Mouse (Mus musculus): ENCODE results near the gene Jmjd8.
A peak's percentile ranks its signal among the peaks of the same experiment; 100 is the strongest.
"Not testable (repeated sequence)": the region's sequence is repeated elsewhere in the genome, so short reads cannot be mapped to it uniquely, and the experiment has no call there.

Jmjd8 gene

GRCm38 (mm10) chr17:25828712-25829557 lies at the start of gene Jmjd8:
Gene Jmjd8, plus strand, starts transcription at chr17:25828867.
- DNase-seq: peak; percentile 80

- DNase-seq: peak; percentile 33
Measured at GRCm38 (mm10) chr17:25781339-25781738, 47.3 kb upstream of the Jmjd8 start.

GRCm38 (mm10) chr17:25783086-25783485 lies 45.6 kb upstream of the Jmjd8 start:
- peak; percentile 75 for DNase-seq

- DNase-seq: peak; percentile 56
Measured at GRCm38 (mm10) chr17:25783861-25784574, 44.6 kb upstream of the Jmjd8 start.

GRCm38 (mm10) chr17:25785281-25785745 lies 43.4 kb upstream of the Jmjd8 start, which contains the start of gene Haghl:
Gene Haghl, minus strand, starts transcription at chr17:25785673.
- DNase-seq: peak; percentile 96

- no peak for DNase-seq
Measured at GRCm38 (mm10) chr17:25786280-25786679, 42.4 kb upstream of the Jmjd8 start, which contains the start of gene Ccdc78. Gene Ccdc78, plus strand, starts transcription at chr17:25786580.

- peak; percentile 42 for DNase-seq
Measured at GRCm38 (mm10) chr17:25786781-25787504, 41.7 kb upstream of the Jmjd8 start.

GRCm38 (mm10) chr17:25791320-25791842 lies 37.3 kb upstream of the Jmjd8 start:
- DNase-seq: peak; percentile 47

GRCm38 (mm10) chr17:25791843-25792527 lies 36.7 kb upstream of the Jmjd8 start:
- peak; percentile 84 for DNase-seq

- peak; percentile 69 for DNase-seq
Measured at GRCm38 (mm10) chr17:25792615-25793014, 36.1 kb upstream of the Jmjd8 start, which contains the start of gene Fam173a. Gene Fam173a, minus strand, starts transcription at chr17:25792901.

- peak; percentile 61 for DNase-seq
Measured at GRCm38 (mm10) chr17:25794197-25794596, 34.5 kb upstream of the Jmjd8 start.

GRCm38 (mm10) chr17:25794998-25795397 lies 33.7 kb upstream of the Jmjd8 start:
- DNase-seq: no peak

- DNase-seq: peak; percentile 70
Measured at GRCm38 (mm10) chr17:25795609-25796092, 33.0 kb upstream of the Jmjd8 start, which contains the start of gene AC134908.4. Gene AC134908.4, minus strand, starts transcription at chr17:25795659.

- peak; percentile 38 for DNase-seq
Measured at GRCm38 (mm10) chr17:25796211-25796771, 32.4 kb upstream of the Jmjd8 start.

GRCm38 (mm10) chr17:25796951-25797369 lies 31.7 kb upstream of the Jmjd8 start, which contains the start of gene Metrn:
Gene Metrn, minus strand, starts transcription at chr17:25797136.
- DNase-seq: peak; percentile 70

GRCm38 (mm10) chr17:25801029-25801428 lies 27.6 kb upstream of the Jmjd8 start:
- DNase-seq: no peak

GRCm38 (mm10) chr17:25802825-25803517 lies 25.7 kb upstream of the Jmjd8 start:
- DNase-seq: no peak

GRCm38 (mm10) chr17:25806507-25806906 lies 22.2 kb upstream of the Jmjd8 start:
- no peak for DNase-seq

GRCm38 (mm10) chr17:25807452-25807851 lies 21.2 kb upstream of the Jmjd8 start:
- DNase-seq: not testable (repeated sequence)

- DNase-seq: no peak
Measured at GRCm38 (mm10) chr17:25808028-25808427, 20.6 kb upstream of the Jmjd8 start.

Data from cerebellum, adult 11-12 months (tissue).